In the genomic region with DNA sequence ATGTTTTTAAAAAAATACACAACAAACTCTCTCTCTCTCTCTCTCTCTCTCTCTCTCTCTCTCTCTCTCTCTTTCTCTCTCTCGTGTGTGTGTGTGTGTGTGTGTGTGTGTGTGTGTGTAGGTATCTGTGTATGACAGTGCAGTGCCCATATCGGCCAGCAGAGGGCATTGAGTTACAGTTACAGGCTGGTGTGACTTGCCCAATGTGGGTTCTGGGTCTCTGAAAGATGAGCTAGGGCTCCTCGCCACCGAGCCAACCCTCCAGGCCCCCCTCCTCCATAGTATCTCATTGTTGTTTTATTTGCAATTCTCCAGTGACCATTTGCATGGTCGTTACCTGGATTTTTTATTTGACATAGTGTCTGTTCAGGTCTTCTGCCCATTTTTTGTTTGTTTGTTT, we compare ENCODE assay signal across 8 mouse cellular contexts. TPM values are rescaled to one million over a fixed set of nuclear protein-coding genes. Genes with fewer than 3 reads are reported as not detected.
DNase-seq lines count a peak whose midpoint lies in the region; ATAC-seq and TF ChIP-seq lines count a peak whose summit lies in the region.

No protein-coding gene starts in this region.

- TF ChIP-seq CTCF in kidney, postnatal 0 days (IDR thresholded peaks at IDR 0.05; ENCODE audit: low read depth), result peak; percentile 40; the same call in 1 of the 2 replicates
- peak; percentile 36 for TF ChIP-seq CTCF in ES-Bruce4 (IDR thresholded peaks at IDR 0.05; ENCODE audit: low read depth, low read length)
- TF ChIP-seq CTCF in liver, postnatal 0 days (IDR thresholded peaks at IDR 0.05; ENCODE audit: low read depth), result peak; percentile 47

- no peak overlapping the region for H3K9ac ChIP-seq in kidney, postnatal 0 days (ENCODE audit: low read depth, low read length)
- no peak overlapping the region for H3K9ac ChIP-seq in kidney, embryonic 16.5 days (replicated peaks; ENCODE audit: low read length)
- H3K9ac ChIP-seq in ES-Bruce4 (ENCODE audit: low read depth, poor library complexity, severe bottlenecking), result no peak overlapping the region
- H3K9ac ChIP-seq in liver, postnatal 0 days (replicated peaks), result no peak overlapping the region

- 80% methylated on average over 5 of the region's 5 CpGs for WGBS in kidney, postnatal 0 days
- WGBS in kidney, embryonic 16.5 days, result 84% methylated on average over 5 of the region's 5 CpGs
- 88% methylated on average over 5 of the region's 5 CpGs for WGBS in liver, postnatal 0 days (ENCODE audit: insufficient replicate concordance)

- no peaks in the 10 kb centered on the region for H3K4me1 ChIP-seq in kidney, postnatal 0 days (replicated peaks; ENCODE audit: insufficient read depth, low read length)
- no peaks in the 10 kb centered on the region for H3K4me1 ChIP-seq in kidney, embryonic 16.5 days (ENCODE audit: insufficient read depth, low read length)
- H3K4me1 ChIP-seq in ES-Bruce4 (ENCODE audit: control insufficient read depth, insufficient read depth, low read length), result no peaks in the 10 kb centered on the region
- no peaks in the 10 kb centered on the region for H3K4me1 ChIP-seq in liver, postnatal 0 days (ENCODE audit: insufficient read depth)

- no peak overlapping the region for H3K4me3 ChIP-seq in kidney, postnatal 0 days (replicated peaks; ENCODE audit: low read depth, low read length)
- no peak overlapping the region for H3K4me3 ChIP-seq in kidney, embryonic 16.5 days (ENCODE audit: low read length)
- no peak overlapping the region for H3K4me3 ChIP-seq in ES-Bruce4 (ENCODE audit: low read depth, low read length)
- no peak overlapping the region for H3K4me3 ChIP-seq in liver, postnatal 0 days (ENCODE audit: low read depth, low read length)

- DNase-seq in kidney, postnatal 0 days (ENCODE audit: low spot score), result no peak
- DNase-seq in A20 (ENCODE audit: low read depth, low spot score), result peak; percentile 67
- peak; percentile 39 for DNase-seq in liver, postnatal 0 days
- no peak for DNase-seq in neural tube, embryonic 10.5 days (ENCODE audit: extremely low spot score, low spot score)
- DNase-seq in frontal cortex, postnatal 14 days (ENCODE audit: low spot score in 2 of 2), result no peak
- no peak for DNase-seq in embryo, embryonic 10 days (ENCODE audit: low spot score)

- H3K4me2 ChIP-seq in kidney, postnatal 0 days (ENCODE audit: low read length), result no peak overlapping the region
- H3K4me2 ChIP-seq in kidney, embryonic 16.5 days (replicated peaks; ENCODE audit: low read depth, low read length), result no peak overlapping the region
- no peak overlapping the region for H3K4me2 ChIP-seq in liver, postnatal 0 days (ENCODE audit: low read depth, low read length)

- TF ChIP-seq POLR2A in ES-Bruce4 (IDR thresholded peaks at IDR 0.05; ENCODE audit: insufficient read depth, low read length), result no peak

- no peaks in the 10 kb centered on the region for H3K36me3 ChIP-seq in kidney, postnatal 0 days (ENCODE audit: insufficient read depth, low read length)
- no peaks in the 10 kb centered on the region for H3K36me3 ChIP-seq in kidney, embryonic 16.5 days (ENCODE audit: insufficient read depth, low read length)
- no peaks in the 10 kb centered on the region for H3K36me3 ChIP-seq in ES-Bruce4 (ENCODE audit: control insufficient read depth, insufficient read depth, low read length, poor library complexity, severe bottlenecking)
- no peaks in the 10 kb centered on the region for H3K36me3 ChIP-seq in liver, postnatal 0 days (replicated peaks; ENCODE audit: insufficient read depth, low read length)

- H3K27ac ChIP-seq in kidney, postnatal 0 days, result no peak overlapping the region
- H3K27ac ChIP-seq in kidney, embryonic 16.5 days (ENCODE audit: low read length), result no peak overlapping the region
- no peak overlapping the region for H3K27ac ChIP-seq in ES-Bruce4 (ENCODE audit: insufficient read depth, low read length)
- no peak overlapping the region for H3K27ac ChIP-seq in liver, postnatal 0 days (ENCODE audit: low read depth)

- no peak for ATAC-seq in kidney, postnatal 0 days (replicated peaks; ENCODE audit: low FRiP score, low read depth)
- no peak for ATAC-seq in kidney, embryonic 16.5 days (ENCODE audit: low FRiP score, low TSS enrichment)
- no peak for ATAC-seq in liver, postnatal 0 days

- no peak for TF ChIP-seq EP300 in ES-Bruce4 (IDR thresholded peaks at IDR 0.05; ENCODE audit: insufficient read depth, low read depth, low read length)
- TF ChIP-seq EP300 in liver, postnatal 0 days (IDR thresholded peaks at IDR 0.05; ENCODE audit: low read depth), result no peak

- H3K9me3 ChIP-seq in kidney, postnatal 0 days (replicated peaks; ENCODE audit: low read length), result no peaks in the 10 kb centered on the region
- peaks cover 2% of the 10 kb centered on the region; the same call in 1 of the 2 replicates for H3K9me3 ChIP-seq in kidney, embryonic 16.5 days (ENCODE audit: low read length)
- peaks cover 2% of the 10 kb centered on the region; the same call in 1 of the 2 replicates for H3K9me3 ChIP-seq in ES-Bruce4 (replicated peaks; ENCODE audit: control insufficient read depth, insufficient read depth, low read length, poor library complexity, severe bottlenecking)
- H3K9me3 ChIP-seq in liver, postnatal 0 days (ENCODE audit: low read length), result no peaks in the 10 kb centered on the region

- H3K27me3 ChIP-seq in kidney, postnatal 0 days (ENCODE audit: insufficient read depth, low read length), result no peaks in the 10 kb centered on the region
- no peaks in the 10 kb centered on the region for H3K27me3 ChIP-seq in kidney, embryonic 16.5 days (ENCODE audit: insufficient read depth, low read length)
- H3K27me3 ChIP-seq in ES-Bruce4 (ENCODE audit: control insufficient read depth, insufficient read depth, low read length, poor library complexity, severe bottlenecking), result no peaks in the 10 kb centered on the region
- H3K27me3 ChIP-seq in liver, postnatal 0 days (ENCODE audit: insufficient read depth, low read length), result no peaks in the 10 kb centered on the region

RNA-seq across cellular contexts. Expression of a gene that starts 59.5 kb away (rescaled TPM):
- polyA plus RNA-seq in kidney, postnatal 0 days (2015; fragmentation: Nextera tagmentation; extraction: Ambion mirVana), result 62.6 and 68.6 TPM in 2 replicates
- 67.2 and 76.1 TPM in 2 replicates for polyA plus RNA-seq in kidney, embryonic 16.5 days (2015; fragmentation: Nextera tagmentation; extraction: Ambion mirVana)
- 46.0 and 54.4 TPM in 2 replicates for polyA plus RNA-seq in ES-Bruce4 (2011; ENCODE audit: insufficient read depth, insufficient read length, low read depth, missing spikeins)
- 20.5 and 23.1 TPM in 2 replicates for polyA plus RNA-seq in liver, postnatal 0 days (2015; fragmentation: Nextera tagmentation; extraction: Ambion mirVana)

Comparison
In these comparisons a context has a peak if more than half of its experiments do, and no peak if none do; other contexts are left out.
1. DNase-seq: peak in A20 (single experiment) and liver, postnatal 0 days (single experiment); none in kidney, postnatal 0 days (single experiment), neural tube, embryonic 10.5 days (single experiment), frontal cortex, postnatal 14 days (0 of 2) and embryo, embryonic 10 days (single experiment).
2. Peak in every context shown above with its lines, with median percentiles within 50 percentile points of each other: CTCF ChIP-seq.